Mouse (Mus musculus) hindbrain, embryonic 11.5 days (tissue): Measurements from ENCODE around the gene Zfpm1. TPM values are rescaled to one million over a fixed set of nuclear protein-coding genes. Genes with fewer than 3 reads are reported as not detected.

ENCODE experiments used
- ATAC-seq: fragments of 200-750 bp; cut with Nextera tagmentation; 2 replicates; pipeline ENCODE4 v1.8.0; 2017; ENCODE audit warnings: mild to moderate bottlenecking, moderate TSS enrichment, moderate library complexity; ENCODE audit not compliant: low FRiP score
- DNase-seq: peaks from one replicate; pipeline ENCODE4 v3.0.0-alpha.2; 2015; ENCODE audit warnings: low spot score
- H3K27ac ChIP-seq: fragments of 300-500 bp; sonication (generic); 2 replicates; pipeline ENCODE4 v1.5.1; 2014; ENCODE audit warnings: mild to moderate bottlenecking, low read depth, low read length
- H3K27me3 ChIP-seq: fragments of 300-500 bp; sonication (generic); 2 replicates; pipeline ENCODE4 v1.6.1; 2014; ENCODE audit warnings: mild to moderate bottlenecking, low read length, moderate library complexity, mixed read lengths; ENCODE audit not compliant: control insufficient read depth, insufficient read depth
- H3K36me3 ChIP-seq: fragments of 300-500 bp; sonication (generic); 2 replicates; pipeline ENCODE4 v1.6.1; 2014; ENCODE audit warnings: mild to moderate bottlenecking, low read length, moderate library complexity, mixed read lengths; ENCODE audit not compliant: control insufficient read depth, insufficient read depth
- H3K4me1 ChIP-seq: fragments of 300-500 bp; sonication (generic); replicated peaks from 2 replicates; pipeline ENCODE4 v1.6.1; 2014; ENCODE audit warnings: low read length, mixed read lengths; ENCODE audit not compliant: control insufficient read depth, insufficient read depth
- H3K4me2 ChIP-seq: fragments of 300-500 bp; sonication (generic); replicated peaks from 2 replicates; pipeline ENCODE4 v1.6.1; 2014; ENCODE audit warnings: mild to moderate bottlenecking, low read depth, low read length
- H3K4me3 ChIP-seq: fragments of 300-500 bp; sonication (generic); 2 replicates; pipeline ENCODE4 v1.5.1; 2014; ENCODE audit warnings: low read depth, low read length
- H3K9ac ChIP-seq: fragments of 300-500 bp; sonication (generic); 2 replicates; pipeline ENCODE4 v1.6.1; 2014; ENCODE audit warnings: low read depth, low read length
- H3K9me3 ChIP-seq: fragments of 300-500 bp; sonication (generic); 2 replicates; pipeline ENCODE4 v1.6.1; 2016; ENCODE audit warnings: low read length; ENCODE audit not compliant: control insufficient read depth
- WGBS: fragments of 180-500 bp; shearing (Covaris S2); extraction: QIAGEN DNeasy Blood & Tissue Kit; methylation state at CpG from one replicate; pipeline ENCODE4 v1.1.7; 2014; 5-methylcytosine and 5-hydroxymethylcytosine counted together
- polyA plus RNA-seq: library from polyadenylated mRNA; unstranded; fragments of >200 nt; fragmentation: Nextera tagmentation; extraction: Ambion mirVana; gene quantifications from 2 replicates; pipeline ENCODE4 v1.2.1, GENCODE M21; 2014

Zfpm1 gene
- polyA plus RNA-seq, 1 experiment from 2014 or later, result 1.9 TPM

DNA sequence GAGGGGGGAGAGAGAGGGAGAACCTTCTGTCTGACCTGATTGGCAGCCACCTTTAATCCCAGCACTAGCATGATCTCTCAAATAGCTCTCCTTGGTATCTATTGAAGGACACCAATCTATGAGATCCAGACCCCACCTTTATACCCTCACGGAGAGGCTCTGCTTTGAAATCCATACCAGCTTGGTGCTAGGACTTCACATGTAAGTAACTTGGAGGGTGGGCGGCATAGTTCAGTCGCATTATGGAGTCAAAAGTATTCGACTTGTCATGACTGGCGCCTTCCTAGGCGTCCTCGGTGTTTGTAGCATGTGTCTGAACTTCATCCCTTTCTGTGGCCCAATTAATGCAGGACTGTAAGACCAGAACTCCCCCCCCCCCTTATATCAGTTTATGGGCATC lies 93.4 kb downstream of the Zfpm1 start:
- Histone ChIP-seq H3K9me3 (no peaks in the 10 kb centered on the region), H3K36me3 (0 out of 2 replicates have a peak, but pooled peaks cover 5% of the 10 kb centered on the region), H3K27me3 (no peaks in the 10 kb centered on the region), H3K4me3 (no peak overlapping the region), H3K4me2 (no peak overlapping the region), H3K27ac (no peak overlapping the region), H3K9ac (no peak overlapping the region), H3K4me1 (no peaks in the 10 kb centered on the region; the same call in 1 of the 2 replicates)
- no peak for DNase-seq
- ATAC-seq, result no peak
- 86% methylated on average over 7 of the region's 7 CpGs for WGBS

DNA sequence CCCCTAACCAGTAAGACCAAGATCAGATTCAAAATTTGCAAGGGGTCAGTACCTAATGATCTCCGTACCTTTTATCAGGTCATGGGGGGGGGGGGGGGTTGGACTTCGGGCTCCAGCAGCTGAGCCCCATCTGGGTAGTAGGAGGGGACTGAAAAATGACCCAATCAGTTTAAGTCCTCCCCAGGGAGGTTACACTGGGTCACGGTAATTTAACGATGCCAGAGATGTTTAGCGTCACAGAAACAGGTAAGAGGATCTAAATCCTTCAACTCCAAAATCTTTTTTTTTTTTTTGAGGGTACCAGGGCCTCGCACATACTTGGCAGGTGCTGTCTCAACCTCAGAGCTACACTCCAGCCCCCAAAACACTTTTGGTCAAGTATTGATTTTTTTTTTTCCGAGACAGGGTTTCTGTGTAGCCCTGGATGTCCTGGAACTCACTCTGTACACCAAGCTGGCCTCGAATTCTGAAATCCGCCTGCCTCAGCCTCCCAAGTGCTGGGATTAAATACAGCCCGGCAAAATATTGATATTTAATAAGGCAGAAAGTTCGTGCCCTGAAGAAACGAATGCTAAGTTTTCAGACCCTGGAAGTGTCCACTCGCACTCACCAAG lies 93.9 kb downstream of the Zfpm1 start:
- H3K9ac ChIP-seq, result peak overlapping the region; percentile 78
- DNase-seq, result no peak
- peak; percentile 73 for ATAC-seq
- H3K27me3 ChIP-seq, result no peaks in the 10 kb centered on the region
- peak overlapping the region; percentile 33 for H3K4me2 ChIP-seq
- H3K27ac ChIP-seq, result no peak overlapping the region
- H3K4me1 ChIP-seq, result no peaks in the 10 kb centered on the region; the same call in 1 of the 2 replicates
- H3K4me3 ChIP-seq, result peak overlapping the region; percentile 77
- 29% methylated on average over 13 of the region's 13 CpGs for WGBS
- H3K36me3 ChIP-seq, result 0 out of 2 replicates have a peak, but pooled peaks cover 5% of the 10 kb centered on the region
- no peaks in the 10 kb centered on the region for H3K9me3 ChIP-seq

DNA sequence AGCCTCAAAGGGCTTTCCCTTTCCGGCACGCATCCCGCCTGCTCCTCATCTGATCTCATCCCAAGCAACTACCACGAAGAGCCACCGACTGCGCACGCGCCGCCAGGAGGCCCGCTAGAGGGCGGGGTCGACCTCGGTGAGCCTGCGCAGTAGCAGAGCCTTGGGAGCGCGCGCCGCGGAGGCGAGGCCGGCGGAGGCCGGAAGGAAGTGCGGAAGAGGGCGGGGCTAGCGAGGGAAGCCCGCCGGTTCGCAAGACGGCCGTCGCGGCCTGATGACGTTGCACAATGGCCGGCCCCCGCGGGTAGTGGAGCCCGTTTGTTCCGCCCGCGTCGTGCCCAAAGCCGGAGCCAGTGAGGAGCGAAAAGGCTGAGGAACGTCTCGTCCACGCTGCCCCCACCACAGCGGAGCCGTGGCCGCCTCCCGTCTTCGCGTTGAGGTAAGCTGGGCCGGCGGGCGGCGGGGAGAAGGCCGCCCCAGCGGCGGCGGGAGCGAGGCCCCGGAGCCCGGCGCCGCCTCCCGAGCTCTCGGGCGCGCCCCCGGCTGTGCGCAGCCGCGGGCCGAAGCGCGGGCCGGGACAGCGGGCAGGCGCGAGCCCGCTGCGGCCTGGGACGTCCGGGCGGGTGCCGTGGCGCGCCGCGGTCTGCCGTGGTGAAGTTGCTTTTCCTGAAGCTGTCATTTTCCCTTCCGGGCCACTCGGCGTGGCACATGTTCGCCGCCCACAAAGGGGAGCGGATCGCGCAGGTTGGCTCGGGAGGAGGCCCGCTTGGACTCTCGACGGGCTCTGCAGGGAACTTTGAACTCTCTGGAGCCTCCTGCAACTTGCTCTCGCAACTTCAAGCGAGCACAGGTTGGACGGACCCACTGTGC lies 94.7 kb downstream of the Zfpm1 start, which contains the start of gene Zc3h18:
Gene Zc3h18, plus strand, starts transcription at position 245 of the 867 bp plus-strand sequence.
- H3K9ac ChIP-seq, result peak within 1 kb of the TSS; percentile 78
- peak within 1 kb of the TSS; percentile 73 for H3K27ac ChIP-seq
- H3K9me3 ChIP-seq, result no peaks in the 10 kb centered on the region
- no peaks in the 10 kb centered on the region; the same call in 1 of the 2 replicates for H3K4me1 ChIP-seq
- 0 out of 2 replicates have a peak, but pooled peaks cover 5% of the 10 kb centered on the region for H3K36me3 ChIP-seq
- H3K4me3 ChIP-seq, result peak within 1 kb of the TSS; percentile 77
- peak; percentile 92 for ATAC-seq
- H3K27me3 ChIP-seq, result no peaks in the 10 kb centered on the region
- DNase-seq, result peak; percentile 100
- peak within 1 kb of the TSS; percentile 38 for H3K4me2 ChIP-seq
- under 1% methylated on average over 92 of the region's 107 CpGs for WGBS

DNA sequence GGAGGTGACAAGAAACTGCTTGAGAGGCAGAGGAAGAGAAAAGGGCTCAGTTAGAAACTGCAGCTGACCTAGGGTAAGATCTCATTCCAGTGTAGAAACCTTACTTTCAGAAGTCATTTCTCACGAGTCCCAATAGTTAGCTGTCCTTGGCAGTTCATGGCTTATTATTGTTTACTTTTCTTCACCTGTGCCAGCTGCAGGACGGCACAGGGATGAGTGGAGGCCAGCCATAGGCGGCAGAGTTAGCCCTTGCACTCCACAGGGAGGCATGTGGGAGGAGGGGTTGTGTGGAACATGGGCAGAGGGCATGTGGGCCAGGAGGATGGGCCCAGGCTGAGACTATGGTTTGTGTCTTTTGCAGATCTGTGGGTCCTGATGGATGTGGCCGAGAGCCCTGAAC lies 101.1 kb downstream of the Zfpm1 start:
- Histone ChIP-seq H3K27me3 (no peaks in the 10 kb centered on the region), H3K4me1 (no peaks in the 10 kb centered on the region), H3K9me3 (no peaks in the 10 kb centered on the region), H3K9ac (no peak overlapping the region), H3K4me2 (no peak overlapping the region), H3K4me3 (no peak overlapping the region), H3K27ac (no peak overlapping the region), H3K36me3 (peaks cover 12% of the 10 kb centered on the region)
- DNase-seq (no peak), ATAC-seq (no peak)
- 83% methylated on average over 4 of the region's 4 CpGs for WGBS

Other genes starting within 250 kb of the Zfpm1 start
- gene Trhr2, start 78.6 kb downstream of the Zfpm1 start, polyA plus RNA-seq, result 0.11 and 0.25 TPM in 2 replicates
- gene Zc3h18, start 94.5 kb downstream of the Zfpm1 start, polyA plus RNA-seq, result 38.4 and 38.6 TPM in 2 replicates
- not detected in 2 replicates for gene Il17c, start 139.9 kb downstream of the Zfpm1 start, polyA plus RNA-seq
- 52.7 and 53.4 TPM in 2 replicates for gene Cyba, start 150.8 kb downstream of the Zfpm1 start, polyA plus RNA-seq
- gene Mvd, start 161.3 kb downstream of the Zfpm1 start, polyA plus RNA-seq, result 46.3 and 49.2 TPM in 2 replicates
- gene Snai3, start 178.6 kb downstream of the Zfpm1 start, polyA plus RNA-seq, result not detected in 2 replicates
- gene Rnf166, start 193.9 kb downstream of the Zfpm1 start, polyA plus RNA-seq, result 24.2 and 27.6 TPM in 2 replicates
- gene Ctu2, start 194.0 kb downstream of the Zfpm1 start, polyA plus RNA-seq, result 65.6 and 67.5 TPM in 2 replicates